Mouse (Mus musculus) monocyte, adult 5-6 weeks (primary cell): ENCODE results near the gene Cplane1. TPM values are rescaled to one million over a fixed set of nuclear protein-coding genes. Genes with fewer than 3 reads are reported as not detected.
A peak's percentile ranks its signal among the peaks of the same experiment; 100 is the strongest.
"Not testable (repeated sequence)": the region's sequence is repeated elsewhere in the genome, so short reads cannot be mapped to it uniquely, and the experiment has no call there.

ENCODE experiments used
- ATAC-seq: fragments of 153-309, 156-312 bp; replicated peaks from 2 replicates; pipeline ENCODE4 v1.8.0; 2017; ENCODE audit warnings: mild to moderate bottlenecking; ENCODE audit not compliant: low TSS enrichment, insufficient number of reproducible peaks, severe bottlenecking, poor library complexity, low FRiP score
- total RNA-seq: library from RNA; stranded (forward); fragments of 200-1000, 200-491, 200-594 nt; gene quantifications from 3 replicates; pipeline ENCODE4 v1.2.3, GENCODE M21; 2017

Cplane1 gene
- total RNA-seq, result 3.9 to 11.1 TPM (median 8.4 TPM) in 3 replicates

DNA sequence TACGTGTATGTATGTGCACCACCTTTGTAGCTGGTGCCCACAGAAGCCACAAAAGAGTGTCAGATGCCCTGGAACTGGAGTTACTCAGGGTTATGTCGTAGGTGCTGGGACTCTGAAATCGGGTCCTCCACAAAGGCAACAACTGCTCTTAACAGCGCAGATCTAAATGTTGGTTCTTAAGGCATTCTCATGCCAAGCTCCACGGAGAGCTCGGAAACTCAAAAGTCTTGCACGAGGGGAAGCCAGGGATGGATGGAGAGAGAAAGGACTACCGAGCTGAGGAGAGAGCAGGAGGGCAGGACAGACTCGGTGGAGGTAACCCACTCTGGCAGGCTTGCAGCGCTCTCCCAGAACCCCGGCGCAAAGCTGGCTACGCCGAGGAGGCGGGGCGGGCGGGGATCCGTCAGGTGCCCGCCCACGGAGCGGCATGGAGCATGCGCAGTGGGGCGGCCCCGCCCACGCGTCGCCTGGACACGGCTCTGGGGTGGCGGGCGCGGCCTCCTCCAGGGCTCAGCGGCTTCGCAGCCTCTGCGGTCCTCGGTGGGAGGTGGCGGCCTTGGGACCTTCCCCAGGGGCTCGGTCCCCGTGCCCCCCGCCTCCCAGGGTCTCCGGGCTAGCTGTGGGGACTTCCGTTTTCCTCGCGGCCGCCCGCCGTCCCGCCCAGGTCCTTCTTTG, at the start of gene Cplane1:
Cplane1 (plus strand) TSS at position 516 of the 675 bp plus-strand sequence.
- ATAC-seq, result peak; percentile 84

- ATAC-seq, result no peak
Measured at GRCm38 (mm10) chr15:8129281-8129680, 39.6 kb upstream of the Cplane1 start.

GRCm38 (mm10) chr15:8131268-8131667, 37.6 kb upstream of the Cplane1 start:
- no peak for ATAC-seq

GRCm38 (mm10) chr15:8131761-8132160, 37.1 kb upstream of the Cplane1 start:
- ATAC-seq, result no peak

GRCm38 (mm10) chr15:8135606-8136005, 33.3 kb upstream of the Cplane1 start:
- ATAC-seq, result no peak

DNA sequence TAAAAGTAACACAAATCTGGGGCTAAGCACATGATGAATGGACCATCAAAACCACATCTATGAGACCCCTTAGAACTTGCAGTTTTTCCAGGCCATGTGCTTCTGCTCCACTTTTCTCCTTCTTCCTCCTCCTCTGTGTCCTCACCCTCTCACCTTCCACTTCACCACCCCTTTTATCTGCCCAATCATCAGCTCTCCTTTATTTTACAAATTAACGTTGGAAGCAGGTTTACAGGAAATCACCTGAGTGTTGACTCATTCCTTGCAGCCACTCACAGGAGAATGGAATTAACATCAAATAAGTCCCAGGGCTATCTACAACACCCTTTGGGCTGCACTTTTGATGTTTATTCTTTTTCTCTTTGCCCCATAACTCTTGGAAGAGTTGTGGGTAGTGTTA, 7.1 kb upstream of the Cplane1 start:
- ATAC-seq, result no peak

DNA sequence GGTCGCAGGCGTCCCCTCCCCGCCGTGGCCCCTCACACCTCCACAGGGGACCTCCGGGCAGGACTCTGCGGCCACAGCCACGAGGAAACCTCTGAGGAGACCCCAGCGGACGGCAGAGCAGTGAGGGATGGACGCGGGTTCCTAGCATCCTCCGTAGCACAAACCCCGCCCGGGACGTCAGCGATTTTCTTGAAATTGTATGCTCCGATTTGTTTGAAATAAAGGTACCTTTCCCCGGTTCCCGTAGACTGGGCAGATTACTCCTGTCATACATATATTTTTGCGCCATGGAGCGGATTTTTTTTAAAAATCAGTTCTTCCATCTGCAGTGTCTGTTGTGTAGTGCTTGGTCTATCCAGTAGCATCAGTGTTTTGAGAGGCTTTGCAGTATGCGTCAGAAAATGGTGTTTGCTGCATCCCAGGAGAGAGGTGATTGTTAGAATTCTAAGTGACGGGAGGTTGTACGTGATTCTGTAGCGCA, 400 bp downstream of the Cplane1 start:
- ATAC-seq, result peak; percentile 32; the same call in 1 of the 2 replicates

- no peak for ATAC-seq
Measured at GRCm38 (mm10) chr15:8189563-8189962, 20.7 kb downstream of the Cplane1 start.

GRCm38 (mm10) chr15:8190435-8190834, 21.5 kb downstream of the Cplane1 start:
- no peak for ATAC-seq

GRCm38 (mm10) chr15:8200317-8200716, 31.4 kb downstream of the Cplane1 start:
- ATAC-seq, result no peak

- ATAC-seq, result no peak
Measured at GRCm38 (mm10) chr15:8208362-8208761, 39.5 kb downstream of the Cplane1 start.

GRCm38 (mm10) chr15:8214811-8215210, 45.9 kb downstream of the Cplane1 start:
- ATAC-seq, result no peak

- not testable (repeated sequence) for ATAC-seq
Measured at GRCm38 (mm10) chr15:8234167-8234566, 65.3 kb downstream of the Cplane1 start.

- no peak for ATAC-seq
Measured at GRCm38 (mm10) chr15:8265946-8266345, 97.0 kb downstream of the Cplane1 start.

- ATAC-seq, result no peak
Measured at GRCm38 (mm10) chr15:8267211-8267610, 98.3 kb downstream of the Cplane1 start.

- no peak for ATAC-seq
Measured at GRCm38 (mm10) chr15:8268231-8268630, 99.3 kb downstream of the Cplane1 start.

- ATAC-seq, result no peak
Measured at GRCm38 (mm10) chr15:8271952-8272351, 103.0 kb downstream of the Cplane1 start.

DNA sequence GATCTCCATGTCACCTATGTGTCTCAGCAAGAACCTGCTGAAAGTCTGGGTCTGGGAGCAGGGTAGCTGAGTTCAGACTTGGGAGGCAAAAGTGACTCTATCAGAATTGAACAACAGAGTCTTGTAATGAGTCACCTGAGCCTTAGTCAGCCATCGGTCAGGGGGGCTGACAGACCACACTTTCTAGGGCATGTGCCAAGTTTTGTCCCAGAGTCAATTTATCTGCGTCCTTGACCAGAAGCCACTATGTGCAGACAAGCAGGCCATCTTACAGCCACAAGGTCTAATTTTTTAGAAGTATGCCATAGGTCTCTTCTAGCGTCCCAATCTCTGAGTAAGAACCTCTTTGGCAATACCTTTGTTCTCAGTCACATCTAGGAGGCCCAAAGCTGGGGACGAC, 109.0 kb downstream of the Cplane1 start:
- not testable (repeated sequence) for ATAC-seq

GRCm38 (mm10) chr15:8279320-8279779, 110.4 kb downstream of the Cplane1 start:
- ATAC-seq, result 0 out of 2 replicates have a peak, but pooled peaks have one; percentile 27

- no peak for ATAC-seq
Measured at GRCm38 (mm10) chr15:8279929-8280610, 111.2 kb downstream of the Cplane1 start.
